Mouse (Mus musculus): ENCODE results near the gene Ftcd. TPM values are rescaled to one million over a fixed set of nuclear protein-coding genes. Genes with fewer than 3 reads are reported as not detected.

Gene Ftcd
- not detected in 2 replicates for polyA plus RNA-seq (2012; rRNA removed)

DNA sequence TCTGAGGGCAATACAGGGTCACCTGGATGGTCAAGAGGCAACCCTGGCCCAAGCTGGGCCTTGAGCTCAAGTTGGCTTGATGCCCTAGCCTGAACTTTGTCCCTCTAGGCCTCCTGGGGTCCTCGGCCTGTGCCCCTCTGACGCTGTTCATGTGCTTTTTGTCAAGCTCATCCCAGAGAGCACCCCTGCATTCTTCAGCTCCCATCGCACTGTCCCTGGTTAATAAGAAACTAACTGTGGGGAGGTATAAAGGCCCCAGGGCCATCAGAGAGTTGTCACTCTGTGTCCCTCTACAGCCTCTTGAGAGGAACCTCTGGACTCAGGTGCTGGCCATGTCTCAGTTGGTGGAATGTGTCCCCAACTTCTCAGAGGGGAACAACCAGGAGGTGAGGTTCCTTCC is at the start of gene Ftcd:
Gene Ftcd (plus strand): TSS at position 275 of the 400 bp plus-strand sequence.
- Histone ChIP-seq H3K27ac (ENCODE audit: insufficient read depth, low read depth, low read length) (no peak within 1 kb of the TSS), H3K4me3 (ENCODE audit: low read depth, low read length) (no peak within 1 kb of the TSS), H3K36me3 (ENCODE audit: control insufficient read depth, insufficient read depth, low read length) (no peaks in the 10 kb centered on the region), H3K4me1 (ENCODE audit: control insufficient read depth, insufficient read depth, insufficient read length, low read length) (no peaks in the 10 kb centered on the region), H3K27me3 (ENCODE audit: control insufficient read depth, insufficient read depth, low read length) (no peaks in the 10 kb centered on the region)
- WGBS = 61% methylated on average over 3 of the region's 3 CpGs
- TF ChIP-seq CTCF (IDR thresholded peaks at IDR 0.05; ENCODE audit: extremely low read depth, insufficient read length, insufficient replicate concordance, low read depth, low read length) = no peak
- no peak for TF ChIP-seq POLR2A (IDR thresholded peaks at IDR 0.05; ENCODE audit: low read depth, low read length)

DNA sequence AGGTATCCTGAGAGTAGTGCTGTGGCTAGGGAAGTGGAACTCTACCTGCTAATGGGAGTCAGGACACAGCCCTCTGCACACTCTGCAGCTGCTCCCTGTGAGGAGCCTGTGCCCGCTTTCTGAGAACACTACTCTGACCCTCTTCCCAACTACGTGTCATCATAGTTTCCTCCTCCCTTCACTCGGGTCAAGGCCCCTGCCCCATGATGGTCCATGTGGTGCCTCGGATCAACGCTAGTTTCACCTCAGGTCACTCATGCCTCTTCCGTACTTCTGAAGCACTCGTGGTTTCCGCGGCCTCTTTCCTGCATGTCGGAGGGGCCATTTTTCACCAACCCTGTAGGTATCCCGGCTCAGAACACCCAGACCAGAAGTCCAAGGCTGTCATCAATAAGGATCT is 44.5 kb upstream of the Ftcd start:
- H3K27me3 ChIP-seq (ENCODE audit: control insufficient read depth, insufficient read depth, low read length) = no peaks in the 10 kb centered on the region
- H3K4me3 ChIP-seq (ENCODE audit: low read depth, low read length) = peak overlapping the region; percentile 75
- no peak overlapping the region for H3K27ac ChIP-seq (ENCODE audit: insufficient read depth, low read depth, low read length)
- WGBS = under 1% methylated on average over 11 of the region's 11 CpGs
- TF ChIP-seq CTCF (IDR thresholded peaks at IDR 0.05; ENCODE audit: extremely low read depth, insufficient read length, insufficient replicate concordance, low read depth, low read length) (no peak), POLR2A (IDR thresholded peaks at IDR 0.05; ENCODE audit: low read depth, low read length) (no peak)
- H3K4me1 ChIP-seq (ENCODE audit: control insufficient read depth, insufficient read depth, insufficient read length, low read length) = peaks cover 5% of the 10 kb centered on the region; the same call in 1 of the 2 replicates
- peaks cover 9% of the 10 kb centered on the region for H3K36me3 ChIP-seq (ENCODE audit: control insufficient read depth, insufficient read depth, low read length)

DNA sequence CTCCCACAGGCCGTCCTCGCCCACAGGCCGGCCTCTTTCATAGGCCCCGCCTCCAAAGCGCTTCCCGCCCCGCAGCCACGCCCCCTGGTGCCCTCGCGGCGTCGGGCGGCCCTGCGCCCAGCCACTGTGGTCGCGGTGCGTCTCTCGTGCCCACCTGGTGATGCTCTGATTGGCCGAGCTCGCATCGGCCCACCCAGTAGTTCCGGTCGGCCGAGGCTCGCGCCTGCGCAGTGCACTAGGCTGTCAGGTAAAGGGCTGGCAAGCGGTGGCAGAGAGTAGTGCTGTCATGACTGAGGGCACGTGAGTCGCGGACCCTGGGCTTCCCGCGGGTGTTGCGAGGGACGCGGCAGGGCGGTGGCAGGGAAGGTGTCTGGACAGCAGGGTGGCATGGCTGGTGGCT is 44.1 kb upstream of the Ftcd start, which contains the start of gene Lss:
Gene Lss (plus strand): TSS at position 214 of the 400 bp plus-strand sequence.
- no peak within 1 kb of the TSS for H3K27ac ChIP-seq (ENCODE audit: insufficient read depth, low read depth, low read length)
- H3K4me3 ChIP-seq (ENCODE audit: low read depth, low read length) = peak within 1 kb of the TSS; percentile 75
- TF ChIP-seq CTCF (IDR thresholded peaks at IDR 0.05; ENCODE audit: extremely low read depth, insufficient read length, insufficient replicate concordance, low read depth, low read length) (peak; percentile 13; the same call in 1 of the 2 replicates), POLR2A (IDR thresholded peaks at IDR 0.05; ENCODE audit: low read depth, low read length) (peak; percentile 60)
- peaks cover 5% of the 10 kb centered on the region; the same call in 1 of the 2 replicates for H3K4me1 ChIP-seq (ENCODE audit: control insufficient read depth, insufficient read depth, insufficient read length, low read length)
- H3K36me3 ChIP-seq (ENCODE audit: control insufficient read depth, insufficient read depth, low read length) = peaks cover 13% of the 10 kb centered on the region
- under 1% methylated on average over 37 of the region's 37 CpGs for WGBS
- no peaks in the 10 kb centered on the region for H3K27me3 ChIP-seq (ENCODE audit: control insufficient read depth, insufficient read depth, low read length)

DNA sequence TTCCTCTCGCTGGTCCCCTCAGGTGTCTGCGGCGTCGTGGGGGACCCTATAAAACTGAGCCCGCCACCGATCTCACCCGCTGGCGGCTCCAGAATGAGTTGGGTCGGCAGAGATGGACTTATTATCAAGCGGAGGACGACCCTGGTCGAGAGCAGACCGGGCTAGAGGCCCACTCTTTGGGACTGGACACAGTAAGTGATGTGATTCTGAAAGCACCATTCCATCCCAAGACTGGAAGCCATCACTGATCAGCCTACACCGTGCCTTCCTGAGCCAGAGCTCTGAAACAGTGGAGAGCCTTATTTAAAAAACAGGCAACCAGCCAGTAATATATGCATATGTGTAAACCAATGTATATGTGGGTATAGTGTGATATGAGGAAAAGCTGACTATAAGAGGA is 43.6 kb upstream of the Ftcd start:
- Histone ChIP-seq H3K36me3 (ENCODE audit: control insufficient read depth, insufficient read depth, low read length) (peaks cover 14% of the 10 kb centered on the region), H3K4me1 (ENCODE audit: control insufficient read depth, insufficient read depth, insufficient read length, low read length) (peaks cover 5% of the 10 kb centered on the region; the same call in 1 of the 2 replicates), H3K4me3 (ENCODE audit: low read depth, low read length) (peak overlapping the region; percentile 75), H3K27ac (ENCODE audit: insufficient read depth, low read depth, low read length) (no peak overlapping the region), H3K27me3 (ENCODE audit: control insufficient read depth, insufficient read depth, low read length) (no peaks in the 10 kb centered on the region)
- WGBS = 2% methylated on average over 14 of the region's 14 CpGs
- TF ChIP-seq CTCF (IDR thresholded peaks at IDR 0.05; ENCODE audit: extremely low read depth, insufficient read length, insufficient replicate concordance, low read depth, low read length) = no peak; the same call in 1 of the 2 replicates
- TF ChIP-seq POLR2A (IDR thresholded peaks at IDR 0.05; ENCODE audit: low read depth, low read length) = no peak

DNA sequence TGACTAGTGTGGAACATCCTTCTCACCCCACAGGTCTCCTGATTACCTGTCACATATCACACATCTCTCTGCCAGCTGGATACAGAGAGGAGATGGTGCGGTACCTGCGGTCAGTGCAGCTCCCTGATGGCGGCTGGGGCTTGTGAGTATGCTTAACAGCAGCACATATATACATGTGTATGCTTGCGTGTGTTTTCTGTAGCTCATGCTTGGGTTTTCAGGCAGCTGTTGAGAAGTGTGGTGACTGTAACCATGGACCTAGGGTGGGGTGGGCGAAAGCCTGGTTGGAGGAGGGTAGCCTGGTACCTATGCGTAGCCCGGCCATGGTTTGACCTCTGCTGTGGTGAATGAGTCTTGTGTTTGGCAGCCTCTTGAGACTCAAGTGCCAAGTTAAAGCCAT is 39.9 kb upstream of the Ftcd start:
- 96% methylated on average over 7 of the region's 7 CpGs for WGBS
- Histone ChIP-seq H3K4me1 (ENCODE audit: control insufficient read depth, insufficient read depth, insufficient read length, low read length) (peaks cover 8% of the 10 kb centered on the region), H3K27ac (ENCODE audit: insufficient read depth, low read depth, low read length) (no peak overlapping the region), H3K4me3 (ENCODE audit: low read depth, low read length) (no peak overlapping the region), H3K36me3 (ENCODE audit: control insufficient read depth, insufficient read depth, low read length) (peaks cover 33% of the 10 kb centered on the region), H3K27me3 (ENCODE audit: control insufficient read depth, insufficient read depth, low read length) (no peaks in the 10 kb centered on the region)
- TF ChIP-seq POLR2A (IDR thresholded peaks at IDR 0.05; ENCODE audit: low read depth, low read length) (no peak), CTCF (IDR thresholded peaks at IDR 0.05; ENCODE audit: extremely low read depth, insufficient read length, insufficient replicate concordance, low read depth, low read length) (no peak)

DNA sequence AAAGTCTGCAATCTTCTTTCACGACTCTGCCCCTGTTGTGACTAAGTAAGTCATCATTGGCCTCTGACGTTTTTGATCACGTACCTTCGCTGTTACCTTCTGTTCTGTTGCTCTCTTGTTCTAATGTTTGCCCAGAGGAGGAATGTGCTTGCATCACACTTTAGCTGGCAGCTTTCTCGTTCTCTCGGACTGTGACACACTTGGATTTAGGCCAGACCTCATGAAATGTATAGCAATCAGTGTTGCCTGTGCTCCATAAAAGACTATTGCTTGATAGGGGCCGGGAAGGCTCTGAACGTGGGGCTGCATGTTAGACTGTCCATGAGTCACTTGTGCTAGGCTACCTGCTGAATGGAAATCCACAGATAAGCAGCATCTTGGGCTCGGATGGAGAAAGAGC is 37.8 kb upstream of the Ftcd start:
- H3K27ac ChIP-seq (ENCODE audit: insufficient read depth, low read depth, low read length) = no peak overlapping the region
- peaks cover 52% of the 10 kb centered on the region for H3K36me3 ChIP-seq (ENCODE audit: control insufficient read depth, insufficient read depth, low read length)
- TF ChIP-seq CTCF (IDR thresholded peaks at IDR 0.05; ENCODE audit: extremely low read depth, insufficient read length, insufficient replicate concordance, low read depth, low read length) (no peak), POLR2A (IDR thresholded peaks at IDR 0.05; ENCODE audit: low read depth, low read length) (no peak)
- no peak overlapping the region for H3K4me3 ChIP-seq (ENCODE audit: low read depth, low read length)
- 33% methylated on average over 9 of the region's 9 CpGs for WGBS
- H3K27me3 ChIP-seq (ENCODE audit: control insufficient read depth, insufficient read depth, low read length) = no peaks in the 10 kb centered on the region
- peaks cover 4% of the 10 kb centered on the region for H3K4me1 ChIP-seq (ENCODE audit: control insufficient read depth, insufficient read depth, insufficient read length, low read length)

DNA sequence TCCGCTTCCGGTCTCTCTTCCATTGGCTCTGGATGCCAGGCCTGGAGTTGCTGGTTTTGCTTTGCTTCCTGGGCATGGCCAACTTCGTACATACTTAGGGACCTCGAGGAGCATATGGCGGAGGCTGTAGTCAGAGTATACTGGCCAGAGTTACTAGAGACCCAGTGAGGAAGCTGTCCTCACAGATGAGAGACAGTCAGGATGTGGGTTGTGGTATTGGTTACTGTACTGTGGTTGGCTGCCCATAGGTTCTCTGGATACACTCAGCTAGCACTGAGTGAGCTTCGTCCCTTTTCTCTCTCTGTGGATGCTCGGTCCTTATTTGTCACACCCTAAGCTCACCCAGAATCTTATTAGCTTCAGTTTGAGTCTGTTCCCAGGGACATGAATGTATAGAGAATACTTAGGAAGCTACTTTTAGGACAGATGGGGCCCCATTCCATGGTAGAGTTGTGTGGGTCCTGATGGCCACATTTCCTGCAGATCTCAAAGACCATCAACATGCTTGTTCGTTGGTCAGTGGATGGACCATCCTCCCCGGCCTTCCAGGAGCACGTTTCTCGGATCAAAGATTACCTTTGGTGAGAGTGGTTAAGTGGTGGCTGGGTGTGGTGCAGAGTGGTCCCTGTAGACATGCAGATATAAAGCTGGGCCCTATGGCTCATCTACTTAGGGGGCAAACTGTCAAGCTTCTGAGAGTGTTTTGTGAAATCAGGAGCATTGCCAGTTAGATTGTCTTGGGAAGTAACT is 33.9 kb upstream of the Ftcd start:
- peaks cover 67% of the 10 kb centered on the region for H3K36me3 ChIP-seq (ENCODE audit: control insufficient read depth, insufficient read depth, low read length)
- 85% methylated on average over 11 of the region's 11 CpGs for WGBS
- no peak overlapping the region for H3K27ac ChIP-seq (ENCODE audit: insufficient read depth, low read depth, low read length)

More for the DNA sequence above, 33.9 kb upstream of the Ftcd start:
- no peak overlapping the region for H3K4me3 ChIP-seq (ENCODE audit: low read depth, low read length)
- H3K4me1 ChIP-seq (ENCODE audit: control insufficient read depth, insufficient read depth, insufficient read length, low read length) = peaks cover 4% of the 10 kb centered on the region
- no peaks in the 10 kb centered on the region for H3K27me3 ChIP-seq (ENCODE audit: control insufficient read depth, insufficient read depth, low read length)
- TF ChIP-seq CTCF (IDR thresholded peaks at IDR 0.05; ENCODE audit: extremely low read depth, insufficient read length, insufficient replicate concordance, low read depth, low read length) (no peak), POLR2A (IDR thresholded peaks at IDR 0.05; ENCODE audit: low read depth, low read length) (no peak)

Measured in small intestine, adult 2 months (tissue).